5 mouse cellular contexts compared by ENCODE assay signal in genomic region chr2:78281846-78282245, GRCm38 (mm10).
DNase-seq lines count a peak whose midpoint lies in the region; ATAC-seq and TF ChIP-seq lines count a peak whose summit lies in the region.
"Not testable (repeated sequence)": the region's sequence is repeated elsewhere in the genome, so short reads cannot be mapped to it uniquely, and the experiment has no call there.

No protein-coding gene starts in this region.

- not testable (repeated sequence) for H3K4me3 ChIP-seq in intestine, embryonic 15.5 days (replicated peaks); intestine, postnatal 0 days (ENCODE audit: low read depth, low read length)

- 65% methylated on average over 6 of the region's 6 CpGs for WGBS in intestine, embryonic 15.5 days
- 52% methylated on average over 6 of the region's 6 CpGs for WGBS in intestine, postnatal 0 days

- H3K27me3 ChIP-seq in intestine, embryonic 15.5 days (replicated peaks); intestine, postnatal 0 days (replicated peaks; ENCODE audit: control insufficient read depth, insufficient read depth, low read length): not testable (repeated sequence)

- not testable (repeated sequence) for H3K27ac ChIP-seq in intestine, embryonic 15.5 days; intestine, postnatal 0 days (ENCODE audit: low read depth, low read length)

- not testable (repeated sequence) for H3K4me1 ChIP-seq in intestine, embryonic 15.5 days (replicated peaks); intestine, postnatal 0 days (replicated peaks; ENCODE audit: control insufficient read depth, insufficient read depth, low read length)

- H3K36me3 ChIP-seq in intestine, embryonic 15.5 days; intestine, postnatal 0 days (ENCODE audit: control insufficient read depth, insufficient read depth): not testable (repeated sequence)

- H3K9me3 ChIP-seq in intestine, embryonic 15.5 days; intestine, postnatal 0 days (ENCODE audit: control insufficient read depth): not testable (repeated sequence)

- DNase-seq in ES-CJ7 (ENCODE audit: low read depth, low spot score) (peak; percentile 90), R1 (ENCODE audit: low read depth, low spot score) (peak; percentile 47), ZHBTc4 (ENCODE audit: low read depth, low spot score) (peak; percentile 88)

- H3K4me2 ChIP-seq in intestine, embryonic 15.5 days (replicated peaks); intestine, postnatal 0 days (replicated peaks; ENCODE audit: low read depth): not testable (repeated sequence)

- ATAC-seq in intestine, embryonic 15.5 days = peak; percentile 82
- ATAC-seq in intestine, postnatal 0 days = 0 out of 2 replicates have a peak, but pooled peaks have one; percentile 16

- not testable (repeated sequence) for TF ChIP-seq CTCF in intestine, postnatal 0 days (IDR thresholded peaks at IDR 0.05; ENCODE audit: low read depth)

- H3K9ac ChIP-seq in intestine, embryonic 15.5 days; intestine, postnatal 0 days (ENCODE audit: low read depth, low read length): not testable (repeated sequence)
